Mouse (Mus musculus): ENCODE results near the gene Tmem50a. TPM values are rescaled to one million over a fixed set of nuclear protein-coding genes. Genes with fewer than 3 reads are reported as not detected.
"Not testable (repeated sequence)": the region's sequence is repeated elsewhere in the genome, so short reads cannot be mapped to it uniquely, and the experiment has no call there.

Tmem50a gene
- polyA plus RNA-seq, 1 experiment, result 169 TPM

GRCm38 (mm10) chr4:134917194-134917593 is 2.4 kb upstream of the Tmem50a start:
- H3K4me3 ChIP-seq (replicated peaks; ENCODE audit: extremely low read depth, low read depth, low read length), result no peak overlapping the region
- H3K4me1 ChIP-seq (ENCODE audit: control insufficient read depth, insufficient read depth, low read length), result peaks cover 18% of the 10 kb centered on the region
- 70% methylated on average over 3 of the region's 3 CpGs for WGBS
- TF ChIP-seq CTCF (IDR thresholded peaks at IDR 0.05; ENCODE audit: insufficient read depth, low read length) (no peak), POLR2A (IDR thresholded peaks at IDR 0.05; ENCODE audit: borderline replicate concordance, extremely low read depth, low read depth, low read length) (no peak)
- DNase-seq, result no peak

- WGBS, result 56% methylated on average over 14 of the region's 14 CpGs
- H3K4me1 ChIP-seq (ENCODE audit: control insufficient read depth, insufficient read depth, low read length), result peaks cover 18% of the 10 kb centered on the region
- H3K4me3 ChIP-seq (replicated peaks; ENCODE audit: extremely low read depth, low read depth, low read length), result peak overlapping the region; percentile 90
- no peak for DNase-seq
- TF ChIP-seq CTCF (IDR thresholded peaks at IDR 0.05; ENCODE audit: insufficient read depth, low read length) (no peak), POLR2A (IDR thresholded peaks at IDR 0.05; ENCODE audit: borderline replicate concordance, extremely low read depth, low read depth, low read length) (no peak)
These were observed 613 bp upstream of the Tmem50a start for GRCm38 (mm10) chr4:134915223-134916050.

GRCm38 (mm10) chr4:134914122-134914863 is 531 bp downstream of the Tmem50a start:
- Histone ChIP-seq H3K4me3 (replicated peaks; ENCODE audit: extremely low read depth, low read depth, low read length) (peak overlapping the region; percentile 90), H3K4me1 (ENCODE audit: control insufficient read depth, insufficient read depth, low read length) (peaks cover 18% of the 10 kb centered on the region)
- WGBS, result under 1% methylated on average over 43 of the region's 43 CpGs
- no peak for TF ChIP-seq CTCF (IDR thresholded peaks at IDR 0.05; ENCODE audit: insufficient read depth, low read length)
- no peak for TF ChIP-seq POLR2A (IDR thresholded peaks at IDR 0.05; ENCODE audit: borderline replicate concordance, extremely low read depth, low read depth, low read length)
- no peak for DNase-seq

GRCm38 (mm10) chr4:134913413-134913812 is 1.4 kb downstream of the Tmem50a start:
- DNase-seq, result peak; percentile 66
- TF ChIP-seq POLR2A (IDR thresholded peaks at IDR 0.05; ENCODE audit: borderline replicate concordance, extremely low read depth, low read depth, low read length), result no peak
- peak; percentile 75 for TF ChIP-seq CTCF (IDR thresholded peaks at IDR 0.05; ENCODE audit: insufficient read depth, low read length)
- 37% methylated on average over 3 of the region's 3 CpGs for WGBS
- Histone ChIP-seq H3K4me3 (replicated peaks; ENCODE audit: extremely low read depth, low read depth, low read length) (no peak overlapping the region), H3K4me1 (ENCODE audit: control insufficient read depth, insufficient read depth, low read length) (peaks cover 15% of the 10 kb centered on the region)

- not testable (repeated sequence) for DNase-seq; H3K4me3 ChIP-seq (replicated peaks; ENCODE audit: extremely low read depth, low read depth, low read length)
- 98% methylated on average over 8 of the region's 8 CpGs for WGBS
- H3K4me1 ChIP-seq (ENCODE audit: control insufficient read depth, insufficient read depth, low read length), result peaks cover 12% of the 10 kb centered on the region
These were observed 3.4 kb downstream of the Tmem50a start for GRCm38 (mm10) chr4:134911406-134911805.

GRCm38 (mm10) chr4:134903046-134903445 is 11.8 kb downstream of the Tmem50a start:
- H3K4me3 ChIP-seq (replicated peaks; ENCODE audit: extremely low read depth, low read depth, low read length), result no peak overlapping the region
- no peak for DNase-seq
- H3K4me1 ChIP-seq (ENCODE audit: control insufficient read depth, insufficient read depth, low read length), result no peaks in the 10 kb centered on the region
- TF ChIP-seq POLR2A (IDR thresholded peaks at IDR 0.05; ENCODE audit: borderline replicate concordance, extremely low read depth, low read depth, low read length), result no peak
- no peak for TF ChIP-seq CTCF (IDR thresholded peaks at IDR 0.05; ENCODE audit: insufficient read depth, low read length)
- WGBS, result 74% methylated on average over 7 of the region's 7 CpGs

- no peak for TF ChIP-seq CTCF (IDR thresholded peaks at IDR 0.05; ENCODE audit: insufficient read depth, low read length)
- no peak for TF ChIP-seq POLR2A (IDR thresholded peaks at IDR 0.05; ENCODE audit: borderline replicate concordance, extremely low read depth, low read depth, low read length)
- no peak for DNase-seq
- H3K4me1 ChIP-seq (ENCODE audit: control insufficient read depth, insufficient read depth, low read length), result no peaks in the 10 kb centered on the region
- WGBS, result 94% methylated on average over 8 of the region's 8 CpGs
- H3K4me3 ChIP-seq (replicated peaks; ENCODE audit: extremely low read depth, low read depth, low read length), result no peak overlapping the region
These were observed 13.7 kb downstream of the Tmem50a start for GRCm38 (mm10) chr4:134901126-134901525.

- Histone ChIP-seq H3K4me3 (replicated peaks; ENCODE audit: extremely low read depth, low read depth, low read length) (no peak overlapping the region), H3K4me1 (ENCODE audit: control insufficient read depth, insufficient read depth, low read length) (no peaks in the 10 kb centered on the region)
- no peak for DNase-seq
- WGBS, result 82% methylated on average over 6 of the region's 6 CpGs
- no peak for TF ChIP-seq POLR2A (IDR thresholded peaks at IDR 0.05; ENCODE audit: borderline replicate concordance, extremely low read depth, low read depth, low read length)
- no peak for TF ChIP-seq CTCF (IDR thresholded peaks at IDR 0.05; ENCODE audit: insufficient read depth, low read length)
These were observed 17.6 kb downstream of the Tmem50a start for GRCm38 (mm10) chr4:134897256-134897655.

GRCm38 (mm10) chr4:134892096-134892495 is 22.7 kb downstream of the Tmem50a start:
- DNase-seq, result peak; percentile 34
- no peaks in the 10 kb centered on the region for H3K4me1 ChIP-seq (ENCODE audit: control insufficient read depth, insufficient read depth, low read length)
- 74% methylated on average over 6 of the region's 6 CpGs for WGBS

More at GRCm38 (mm10) chr4:134892096-134892495, 22.7 kb downstream of the Tmem50a start:
- TF ChIP-seq CTCF (IDR thresholded peaks at IDR 0.05; ENCODE audit: insufficient read depth, low read length), result peak; percentile 8; the same call in 1 of the 2 replicates
- no peak for TF ChIP-seq POLR2A (IDR thresholded peaks at IDR 0.05; ENCODE audit: borderline replicate concordance, extremely low read depth, low read depth, low read length)
- no peak overlapping the region for H3K4me3 ChIP-seq (replicated peaks; ENCODE audit: extremely low read depth, low read depth, low read length)
